Mouse (Mus musculus): Measurements from ENCODE around the gene Cnga1.
"Not testable (repeated sequence)": the region's sequence is repeated elsewhere in the genome, so short reads cannot be mapped to it uniquely, and the experiment has no call there.

Gene Cnga1

GRCm38 (mm10) chr5:72636576-72636975, 7.5 kb downstream of the Cnga1 start:
- peak; percentile 49 for DNase-seq

GRCm38 (mm10) chr5:72636122-72636521, 8.0 kb downstream of the Cnga1 start:
- DNase-seq, result peak; percentile 82

- peak; percentile 78 for DNase-seq
These were observed 9.2 kb downstream of the Cnga1 start for GRCm38 (mm10) chr5:72634791-72635271.

- no peak for DNase-seq
These were observed 14.0 kb downstream of the Cnga1 start for GRCm38 (mm10) chr5:72630026-72630425.

GRCm38 (mm10) chr5:72621022-72621421, 23.1 kb downstream of the Cnga1 start:
- DNase-seq, result peak; percentile 43

GRCm38 (mm10) chr5:72617413-72617812, 26.7 kb downstream of the Cnga1 start:
- DNase-seq, result no peak

- DNase-seq, result no peak
These were observed 40.9 kb downstream of the Cnga1 start for GRCm38 (mm10) chr5:72603138-72603537.

- peak; percentile 67 for DNase-seq
These were observed 43.1 kb downstream of the Cnga1 start for GRCm38 (mm10) chr5:72601006-72601405.

GRCm38 (mm10) chr5:72587192-72587681, 56.8 kb downstream of the Cnga1 start, which contains the start of gene Gm5868:
Gene Gm5868 (minus strand): TSS chr5:72587551.
- no peak for DNase-seq

GRCm38 (mm10) chr5:72586667-72587191, 57.3 kb downstream of the Cnga1 start:
- DNase-seq, result not testable (repeated sequence)

GRCm38 (mm10) chr5:72586122-72586521, 58.0 kb downstream of the Cnga1 start:
- peak; percentile 35 for DNase-seq

- not testable (repeated sequence) for DNase-seq
These were observed 63.1 kb downstream of the Cnga1 start, which contains the start of gene Zar1 for GRCm38 (mm10) chr5:72580970-72581332. Gene Zar1 (minus strand): TSS chr5:72581254.

GRCm38 (mm10) chr5:72580088-72580969, 63.7 kb downstream of the Cnga1 start:
- DNase-seq, result peak; percentile 12

- DNase-seq, result not testable (repeated sequence)
These were observed 64.5 kb downstream of the Cnga1 start for GRCm38 (mm10) chr5:72579599-72579998.

GRCm38 (mm10) chr5:72565621-72566020, 78.5 kb downstream of the Cnga1 start:
- no peak for DNase-seq

GRCm38 (mm10) chr5:72563183-72563582, 80.9 kb downstream of the Cnga1 start:
- not testable (repeated sequence) for DNase-seq

- DNase-seq, result no peak
These were observed 83.0 kb downstream of the Cnga1 start for GRCm38 (mm10) chr5:72560976-72561628.

GRCm38 (mm10) chr5:72559544-72560049, 84.5 kb downstream of the Cnga1 start, which contains the start of gene Nfxl1:
Gene Nfxl1 (minus strand): TSS chr5:72559684.
- peak; percentile 96 for DNase-seq

- DNase-seq, result peak; percentile 70
These were observed 85.2 kb downstream of the Cnga1 start for GRCm38 (mm10) chr5:72558716-72559526.

GRCm38 (mm10) chr5:72556245-72556644, 87.8 kb downstream of the Cnga1 start:
- no peak for DNase-seq

Data from thymus, postnatal 14 days (tissue).